Mouse (Mus musculus): ENCODE results near the gene Lamc3.

The Lamc3 gene

GRCm38 (mm10) chr2:31887030-31887429 is at the start of gene Lamc3:
Gene Lamc3 (plus strand): TSS chr2:31887291.
- DNase-seq: no peak

- no peak for DNase-seq
These were observed 48.2 kb upstream of the Lamc3 start for GRCm38 (mm10) chr2:31838868-31839267.

GRCm38 (mm10) chr2:31844729-31845136 is 42.4 kb upstream of the Lamc3 start:
- DNase-seq: no peak

- DNase-seq: no peak
These were observed 41.6 kb upstream of the Lamc3 start for GRCm38 (mm10) chr2:31845512-31845895.

GRCm38 (mm10) chr2:31845896-31846691 is 41.0 kb upstream of the Lamc3 start, which contains the start of gene Fibcd1:
Gene Fibcd1 (minus strand): TSS chr2:31846005.
- peak; percentile 30 for DNase-seq

- no peak for DNase-seq
These were observed 40.1 kb upstream of the Lamc3 start for GRCm38 (mm10) chr2:31846692-31847660.

- no peak for DNase-seq
These were observed 39.2 kb upstream of the Lamc3 start for GRCm38 (mm10) chr2:31847908-31848307.

GRCm38 (mm10) chr2:31850141-31850540 is 37.0 kb upstream of the Lamc3 start:
- DNase-seq: no peak

GRCm38 (mm10) chr2:31855991-31856390 is 31.1 kb upstream of the Lamc3 start:
- no peak for DNase-seq

GRCm38 (mm10) chr2:31857180-31857579 is 29.9 kb upstream of the Lamc3 start:
- DNase-seq: peak; percentile 38

- DNase-seq: no peak
These were observed 28.6 kb upstream of the Lamc3 start for GRCm38 (mm10) chr2:31858500-31858899.

- no peak for DNase-seq
These were observed 24.2 kb upstream of the Lamc3 start for GRCm38 (mm10) chr2:31862919-31863318.

GRCm38 (mm10) chr2:31863766-31864165 is 23.3 kb upstream of the Lamc3 start:
- DNase-seq: no peak

- DNase-seq: no peak
These were observed 22.2 kb upstream of the Lamc3 start for GRCm38 (mm10) chr2:31864891-31865290.

GRCm38 (mm10) chr2:31865322-31865721 is 21.8 kb upstream of the Lamc3 start:
- DNase-seq: no peak

GRCm38 (mm10) chr2:31865794-31866193 is 21.3 kb upstream of the Lamc3 start:
- DNase-seq: no peak

- no peak for DNase-seq
These were observed 19.1 kb upstream of the Lamc3 start for GRCm38 (mm10) chr2:31867773-31868537.

- DNase-seq: no peak
These were observed 18.4 kb upstream of the Lamc3 start for GRCm38 (mm10) chr2:31868538-31869164.

- DNase-seq: no peak
These were observed 17.4 kb upstream of the Lamc3 start for GRCm38 (mm10) chr2:31869692-31870091.

- DNase-seq: no peak
These were observed 16.4 kb upstream of the Lamc3 start for GRCm38 (mm10) chr2:31870683-31871082.

- DNase-seq: no peak
These were observed 12.7 kb upstream of the Lamc3 start for GRCm38 (mm10) chr2:31874290-31874855.

- DNase-seq: no peak
These were observed 10.6 kb upstream of the Lamc3 start for GRCm38 (mm10) chr2:31876446-31876845.
